Mouse (Mus musculus): ENCODE results near the gene Cd151.

GRCm38 (mm10) chr7:141469352-141469751, 2.2 kb downstream of the Cd151 start:
- TF ChIP-seq CTCF (IDR thresholded peaks at IDR 0.05; ENCODE audit: borderline replicate concordance, insufficient read depth, low read length) (no peak), POLR2A (IDR thresholded peaks at IDR 0.05; ENCODE audit: low read depth, low read length) (no peak)
